Mouse (Mus musculus): ENCODE results near the gene Decr2. TPM values are rescaled to one million over a fixed set of nuclear protein-coding genes. Genes with fewer than 3 reads are reported as not detected.

Gene Decr2
- polyA plus RNA-seq, 1 experiment from 2014 or later = 21.0 TPM

DNA sequence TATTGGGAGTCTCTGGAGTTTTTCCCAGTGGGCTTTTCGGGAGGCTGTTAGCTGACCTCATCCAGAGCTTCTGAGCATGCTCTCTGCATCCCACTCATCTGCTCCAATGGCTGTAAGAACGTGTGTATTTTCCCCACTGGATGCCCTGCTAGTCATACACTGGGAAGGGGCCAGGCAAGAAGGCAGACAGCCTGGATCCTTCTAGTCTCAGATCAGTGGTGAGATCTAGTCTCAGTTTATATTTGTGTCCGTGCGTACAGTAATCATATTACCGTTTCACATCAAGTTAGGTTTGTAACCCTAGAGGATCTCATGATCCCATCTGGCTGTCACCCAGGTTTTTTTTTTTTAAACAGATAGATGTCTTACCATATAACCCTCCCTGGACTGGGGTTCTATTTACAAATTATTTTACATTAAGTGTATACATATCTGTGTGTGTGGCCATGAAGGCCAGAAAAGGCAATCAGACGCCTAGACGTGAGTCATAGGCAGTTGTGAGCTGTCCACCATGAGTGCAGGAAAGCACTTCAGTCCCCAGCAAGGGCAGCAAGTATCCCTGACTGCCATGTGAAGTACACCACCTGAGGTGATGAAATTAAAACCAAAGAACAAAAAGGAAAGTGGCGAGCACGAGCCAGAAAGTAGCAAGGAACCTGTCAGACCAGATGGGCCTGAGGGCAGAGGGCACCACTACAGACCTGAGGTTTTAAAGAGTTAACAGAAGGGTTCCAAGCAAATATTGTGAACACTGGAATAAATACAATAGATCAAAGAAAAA is 32.2 kb downstream of the Decr2 start:
- 90% methylated on average over 9 of the region's 9 CpGs for WGBS
- Histone ChIP-seq H3K4me3 (replicated peaks; ENCODE audit: low read depth, low read length) (no peak overlapping the region), H3K36me3 (ENCODE audit: control insufficient read depth, insufficient read depth, low read length) (peaks cover 60% of the 10 kb centered on the region), H3K27ac (replicated peaks; ENCODE audit: low read depth, low read length) (no peak overlapping the region), H3K4me2 (ENCODE audit: low read length) (no peak overlapping the region), H3K4me1 (ENCODE audit: control insufficient read depth, insufficient read depth, low read length) (peaks cover 5% of the 10 kb centered on the region; the same call in 1 of the 2 replicates), H3K9me3 (ENCODE audit: control insufficient read depth, low read length) (no peaks in the 10 kb centered on the region), H3K9ac (replicated peaks; ENCODE audit: low read length) (no peak overlapping the region), H3K27me3 (ENCODE audit: control insufficient read depth, insufficient read depth, low read length) (no peaks in the 10 kb centered on the region)
- DNase-seq (no peak), ATAC-seq (ENCODE audit: low FRiP score, low TSS enrichment) (no peak)

DNA sequence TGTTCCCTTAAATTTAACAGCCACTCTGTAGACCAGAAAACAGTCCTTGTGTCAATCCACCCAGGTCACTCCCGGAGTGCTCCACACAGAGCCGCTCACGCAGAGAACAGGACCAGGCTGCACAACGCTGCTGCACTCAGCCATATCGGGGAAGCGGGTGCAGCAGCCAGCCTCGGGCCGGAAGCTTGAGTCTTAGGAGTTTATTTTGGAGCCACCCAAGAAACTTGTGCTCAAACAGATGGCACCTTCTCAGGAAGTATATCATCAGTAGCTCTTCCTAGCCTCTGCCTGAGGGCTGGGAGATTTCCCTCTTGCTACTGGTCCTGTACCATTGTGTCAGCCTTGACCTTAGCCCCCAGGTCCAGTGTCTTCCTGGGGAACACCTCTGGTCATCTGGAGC is 32.9 kb downstream of the Decr2 start:
- Histone ChIP-seq H3K4me2 (ENCODE audit: low read length) (no peak overlapping the region), H3K4me3 (replicated peaks; ENCODE audit: low read depth, low read length) (no peak overlapping the region), H3K27me3 (ENCODE audit: control insufficient read depth, insufficient read depth, low read length) (no peaks in the 10 kb centered on the region), H3K9ac (replicated peaks; ENCODE audit: low read length) (no peak overlapping the region), H3K4me1 (ENCODE audit: control insufficient read depth, insufficient read depth, low read length) (peaks cover 5% of the 10 kb centered on the region; the same call in 1 of the 2 replicates), H3K27ac (replicated peaks; ENCODE audit: low read depth, low read length) (no peak overlapping the region), H3K36me3 (ENCODE audit: control insufficient read depth, insufficient read depth, low read length) (peaks cover 55% of the 10 kb centered on the region), H3K9me3 (ENCODE audit: control insufficient read depth, low read length) (no peaks in the 10 kb centered on the region)
- DNase-seq (no peak), ATAC-seq (ENCODE audit: low FRiP score, low TSS enrichment) (no peak)
- WGBS = 86% methylated on average over 8 of the region's 8 CpGs

DNA sequence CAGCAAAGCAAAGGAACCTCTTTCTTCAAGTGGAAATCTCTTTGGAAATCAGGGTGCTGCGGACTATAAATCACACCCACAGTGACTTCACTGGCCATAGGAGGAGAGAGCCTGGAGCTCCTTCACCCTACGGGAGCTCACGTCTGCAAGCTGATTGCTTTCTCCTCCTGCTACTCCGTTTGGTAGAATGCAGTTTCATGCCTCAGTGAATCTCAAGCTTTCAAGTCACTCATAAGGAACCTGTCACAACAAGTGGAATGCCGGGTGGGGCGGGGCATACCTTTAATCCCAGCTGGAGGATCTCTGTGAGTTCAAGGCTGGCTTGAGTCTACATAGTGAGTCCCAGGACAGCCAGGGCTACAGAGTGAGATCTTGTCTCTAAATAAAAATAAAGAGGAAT is 35.0 kb downstream of the Decr2 start:
- Histone ChIP-seq H3K27me3 (ENCODE audit: control insufficient read depth, insufficient read depth, low read length) (no peaks in the 10 kb centered on the region), H3K9me3 (ENCODE audit: control insufficient read depth, low read length) (no peaks in the 10 kb centered on the region), H3K4me3 (replicated peaks; ENCODE audit: low read depth, low read length) (no peak overlapping the region), H3K27ac (replicated peaks; ENCODE audit: low read depth, low read length) (no peak overlapping the region), H3K4me2 (ENCODE audit: low read length) (no peak overlapping the region), H3K36me3 (ENCODE audit: control insufficient read depth, insufficient read depth, low read length) (peaks cover 51% of the 10 kb centered on the region), H3K9ac (replicated peaks; ENCODE audit: low read length) (no peak overlapping the region), H3K4me1 (ENCODE audit: control insufficient read depth, insufficient read depth, low read length) (no peaks in the 10 kb centered on the region)
- no peak for DNase-seq
- ATAC-seq (ENCODE audit: low FRiP score, low TSS enrichment) = no peak
- 43% methylated on average over 6 of the region's 6 CpGs for WGBS

DNA sequence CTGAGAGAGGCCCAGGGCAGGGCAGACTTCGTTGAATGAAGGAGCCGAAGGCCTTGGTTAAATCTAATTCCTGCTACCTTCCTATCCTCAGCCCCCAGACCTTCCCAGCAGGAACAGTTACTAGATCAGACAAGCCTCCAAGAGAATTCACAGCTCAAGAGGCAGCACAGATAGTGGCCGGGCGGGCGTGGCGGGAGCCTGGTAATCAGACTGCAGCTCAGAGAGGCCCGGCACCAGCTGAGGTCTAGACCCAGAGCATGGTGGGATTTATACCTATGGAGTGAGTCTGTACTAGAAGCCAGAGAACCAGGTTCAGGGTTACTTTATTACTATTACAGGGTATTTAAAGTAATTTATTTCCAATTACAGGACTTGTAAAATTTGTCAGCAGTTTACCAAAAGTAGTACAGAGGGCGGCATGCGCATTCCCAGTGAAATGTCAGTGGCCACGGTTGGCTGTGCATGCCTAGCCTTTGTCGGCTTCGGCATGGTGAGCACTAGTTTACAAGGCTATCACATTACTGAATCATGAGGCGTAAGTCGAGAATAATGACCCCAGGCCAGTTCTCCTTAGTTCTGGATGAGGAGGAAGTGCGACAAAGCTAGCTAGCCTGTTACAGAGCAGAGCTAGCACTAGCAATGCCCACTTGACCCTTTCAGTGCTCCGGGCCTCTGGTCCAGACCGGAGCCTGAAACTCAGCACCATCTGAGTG is 35.8 kb downstream of the Decr2 start:
- Histone ChIP-seq H3K9me3 (ENCODE audit: control insufficient read depth, low read length) (no peaks in the 10 kb centered on the region), H3K4me1 (ENCODE audit: control insufficient read depth, insufficient read depth, low read length) (no peaks in the 10 kb centered on the region), H3K9ac (replicated peaks; ENCODE audit: low read length) (no peak overlapping the region), H3K27ac (replicated peaks; ENCODE audit: low read depth, low read length) (no peak overlapping the region), H3K4me2 (ENCODE audit: low read length) (no peak overlapping the region), H3K27me3 (ENCODE audit: control insufficient read depth, insufficient read depth, low read length) (no peaks in the 10 kb centered on the region), H3K36me3 (ENCODE audit: control insufficient read depth, insufficient read depth, low read length) (peaks cover 42% of the 10 kb centered on the region), H3K4me3 (replicated peaks; ENCODE audit: low read depth, low read length) (no peak overlapping the region)
- no peak for ATAC-seq (ENCODE audit: low FRiP score, low TSS enrichment)
- 71% methylated on average over 17 of the region's 17 CpGs for WGBS
- DNase-seq = no peak

DNA sequence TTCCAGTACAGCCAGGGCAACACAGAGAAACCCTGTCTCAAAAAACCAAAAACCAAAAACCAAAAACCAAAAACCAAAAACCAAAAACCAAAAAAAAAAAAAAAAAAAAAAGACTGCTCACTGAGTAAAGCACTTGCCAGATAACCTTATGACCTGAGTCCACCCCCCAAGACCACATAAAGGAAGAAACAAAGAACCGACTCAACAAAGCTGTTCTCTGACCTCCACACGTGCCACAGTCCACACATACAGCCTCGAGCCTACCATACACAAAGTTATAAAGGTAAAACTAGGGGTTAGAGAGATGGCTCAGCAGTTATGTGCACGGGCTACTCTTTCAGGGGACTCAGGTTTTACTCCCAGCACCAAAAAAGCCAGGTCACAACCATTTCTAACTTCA is 37.4 kb downstream of the Decr2 start:
- DNase-seq = no peak
- Histone ChIP-seq H3K9me3 (ENCODE audit: control insufficient read depth, low read length) (no peaks in the 10 kb centered on the region), H3K4me3 (replicated peaks; ENCODE audit: low read depth, low read length) (no peak overlapping the region), H3K4me1 (ENCODE audit: control insufficient read depth, insufficient read depth, low read length) (no peaks in the 10 kb centered on the region), H3K4me2 (ENCODE audit: low read length) (no peak overlapping the region), H3K27ac (replicated peaks; ENCODE audit: low read depth, low read length) (no peak overlapping the region), H3K27me3 (ENCODE audit: control insufficient read depth, insufficient read depth, low read length) (no peaks in the 10 kb centered on the region), H3K9ac (replicated peaks; ENCODE audit: low read length) (no peak overlapping the region), H3K36me3 (ENCODE audit: control insufficient read depth, insufficient read depth, low read length) (peaks cover 34% of the 10 kb centered on the region)
- WGBS = 88% methylated on average over 4 of the region's 4 CpGs
- ATAC-seq (ENCODE audit: low FRiP score, low TSS enrichment) = no peak

DNA sequence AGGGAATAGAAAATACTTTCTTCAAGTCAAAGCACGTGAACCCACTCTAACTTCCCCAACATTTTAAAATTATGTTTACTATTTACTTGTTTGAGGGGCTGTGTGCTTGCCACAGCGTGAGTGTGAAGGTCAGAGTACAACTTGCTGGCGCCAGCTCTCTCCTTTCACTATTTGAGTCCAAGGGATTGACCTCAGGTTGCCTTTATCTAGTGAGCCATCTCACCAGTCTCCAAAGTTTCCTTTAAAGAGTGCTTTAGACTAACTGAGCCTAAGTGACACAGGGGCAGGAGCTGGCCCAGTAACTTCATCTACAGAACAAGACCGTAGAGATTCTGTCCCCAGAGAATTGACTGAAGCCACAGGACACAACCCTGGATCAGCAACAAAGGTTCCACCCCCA is 38.1 kb downstream of the Decr2 start:
- DNase-seq (no peak), ATAC-seq (ENCODE audit: low FRiP score, low TSS enrichment) (no peak)
- H3K4me3 ChIP-seq (replicated peaks; ENCODE audit: low read depth, low read length) = no peak overlapping the region
- 91% methylated on average over 4 of the region's 4 CpGs for WGBS
- no peaks in the 10 kb centered on the region; the same call in 1 of the 2 replicates for H3K4me1 ChIP-seq (ENCODE audit: control insufficient read depth, insufficient read depth, low read length)
- no peak overlapping the region for H3K4me2 ChIP-seq (ENCODE audit: low read length)
- H3K27ac ChIP-seq (replicated peaks; ENCODE audit: low read depth, low read length) = no peak overlapping the region
- H3K36me3 ChIP-seq (ENCODE audit: control insufficient read depth, insufficient read depth, low read length) = peaks cover 28% of the 10 kb centered on the region
- no peak overlapping the region for H3K9ac ChIP-seq (replicated peaks; ENCODE audit: low read length)
- no peaks in the 10 kb centered on the region for H3K27me3 ChIP-seq (ENCODE audit: control insufficient read depth, insufficient read depth, low read length)
- H3K9me3 ChIP-seq (ENCODE audit: control insufficient read depth, low read length) = no peaks in the 10 kb centered on the region

DNA sequence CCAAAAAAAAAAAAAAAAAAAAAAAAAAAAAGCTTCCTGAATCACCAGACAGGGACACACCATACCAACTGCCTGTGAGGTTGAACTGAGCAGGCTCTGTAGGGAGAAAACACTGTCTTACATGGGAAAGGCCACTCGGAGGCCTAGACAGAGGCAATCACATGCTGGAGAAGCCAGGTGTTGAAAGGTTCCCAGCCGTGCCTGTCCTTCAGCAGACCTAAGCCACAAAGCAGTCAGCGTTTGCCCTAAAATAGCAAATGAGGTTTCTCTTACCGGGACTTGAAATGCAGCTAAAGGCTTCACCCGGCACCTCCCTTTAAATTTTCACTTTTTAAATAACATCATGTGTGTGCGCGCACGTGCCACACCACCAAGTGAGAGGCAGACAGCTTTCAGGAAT is 42.0 kb downstream of the Decr2 start:
- 96% methylated on average over 8 of the region's 8 CpGs for WGBS
- ATAC-seq (ENCODE audit: low FRiP score, low TSS enrichment) = no peak

DNA sequence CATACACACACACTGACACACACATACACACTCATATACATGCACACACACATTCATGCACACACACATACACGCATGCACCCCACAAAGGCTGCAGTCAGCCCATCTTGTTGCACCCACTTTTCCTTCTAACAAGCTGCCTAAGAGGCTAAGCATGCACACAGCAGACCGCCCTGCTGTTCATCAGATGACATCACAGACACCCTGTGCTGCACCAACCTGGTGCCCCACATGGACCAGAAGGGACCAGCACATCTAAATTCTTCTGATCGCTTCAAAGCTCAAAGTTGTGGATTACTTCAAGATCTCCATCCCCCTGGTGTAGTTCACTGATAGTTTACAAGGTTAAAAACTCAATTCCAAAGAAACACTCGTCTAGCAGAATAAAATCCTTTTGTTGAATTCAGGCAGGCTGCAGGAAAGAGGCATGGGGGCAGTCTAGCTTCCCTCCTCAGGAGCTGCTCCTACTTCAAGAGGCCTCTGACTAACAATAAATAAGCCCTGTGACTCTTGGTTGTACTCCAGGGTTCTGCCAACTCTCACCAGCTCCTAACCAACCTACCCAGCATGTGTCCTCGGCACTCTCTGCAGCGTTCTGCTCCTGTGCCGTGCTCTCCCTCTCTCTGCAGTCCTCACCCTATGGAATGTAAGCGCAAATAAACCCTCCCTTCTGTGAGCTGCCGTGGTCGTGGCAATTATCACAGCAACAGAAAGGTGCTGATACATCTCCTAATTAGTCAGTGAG is 43.7 kb downstream of the Decr2 start:
- no peak; the same call in 1 of the 2 replicates for ATAC-seq (ENCODE audit: low FRiP score, low TSS enrichment)
- Histone ChIP-seq H3K9ac (replicated peaks; ENCODE audit: low read length) (no peak overlapping the region), H3K9me3 (ENCODE audit: control insufficient read depth, low read length) (no peaks in the 10 kb centered on the region), H3K36me3 (ENCODE audit: control insufficient read depth, insufficient read depth, low read length) (0 out of 2 replicates have a peak, but pooled peaks cover 3% of the 10 kb centered on the region), H3K27ac (replicated peaks; ENCODE audit: low read depth, low read length) (peak overlapping the region; percentile 41; the same call in 1 of the 2 replicates), H3K4me2 (ENCODE audit: low read length) (no peak overlapping the region), H3K27me3 (ENCODE audit: control insufficient read depth, insufficient read depth, low read length) (no peaks in the 10 kb centered on the region), H3K4me3 (replicated peaks; ENCODE audit: low read depth, low read length) (no peak overlapping the region), H3K4me1 (ENCODE audit: control insufficient read depth, insufficient read depth, low read length) (peaks cover 10% of the 10 kb centered on the region)
- WGBS = 68% methylated on average over 10 of the region's 10 CpGs
- no peak for DNase-seq

More for the DNA sequence above, 42.0 kb downstream of the Decr2 start:
- Histone ChIP-seq H3K27me3 (ENCODE audit: control insufficient read depth, insufficient read depth, low read length) (no peaks in the 10 kb centered on the region), H3K27ac (replicated peaks; ENCODE audit: low read depth, low read length) (no peak overlapping the region), H3K4me1 (ENCODE audit: control insufficient read depth, insufficient read depth, low read length) (peaks cover 6% of the 10 kb centered on the region), H3K9ac (replicated peaks; ENCODE audit: low read length) (no peak overlapping the region), H3K9me3 (ENCODE audit: control insufficient read depth, low read length) (no peaks in the 10 kb centered on the region), H3K4me2 (ENCODE audit: low read length) (no peak overlapping the region), H3K4me3 (replicated peaks; ENCODE audit: low read depth, low read length) (no peak overlapping the region), H3K36me3 (ENCODE audit: control insufficient read depth, insufficient read depth, low read length) (0 out of 2 replicates have a peak, but pooled peaks cover 3% of the 10 kb centered on the region)
- no peak for DNase-seq

All from midbrain, embryonic 14.5 days (tissue).